Mouse (Mus musculus) adrenal gland, postnatal 36 days (tissue): ENCODE measurements around the gene Cog7. TPM values are rescaled to one million over a fixed set of nuclear protein-coding genes. Genes with fewer than 3 reads are reported as not detected.

Source experiments
- DNase-seq, 2 experiments: peaks; one replicate each; pipeline ENCODE4 v3.0.0; 2021; ENCODE audit warnings: mixed read lengths in 1 of 2
- long read RNA-seq, 2 experiments: library from polyadenylated mRNA; stranded (forward); transcript quantifications; one replicate each; pipeline ENCODE4 v2.0.0; 2021; ENCODE audit warnings: borderline sequencing depth in 2 of 2
- total RNA-seq, 2 experiments: library from RNA; stranded (reverse); gene quantifications; 2 replicates each; pipeline ENCODE4 v1.2.3; 2021

The Cog7 gene
- total RNA-seq: 10 to 100 TPM; 27.0 to 31.6 TPM
- long read RNA-seq, experiment 1, transcript Cog7-201 (17 exons, 2,902 nt): major isoform, 12 of 30 reads
- long read RNA-seq, experiment 1, partial matches to known transcripts: 12 of 30 reads
- long read RNA-seq, experiment 1, other reads (novel, unspliced or antisense): 6 of 30 reads
- long read RNA-seq, experiment 2, transcript Cog7-201 (17 exons, 2,902 nt): major isoform, 10 of 14 reads
- long read RNA-seq, experiment 2, partial matches to known transcripts: 1 of 14 reads
- long read RNA-seq, experiment 2, other reads (novel, unspliced or antisense): 3 of 14 reads

- DNase-seq: peak; percentile 92 to 93
Observed at GRCm38 (mm10) chr7:121981307-121981871, at the start of gene Cog7. Gene Cog7 (minus strand): TSS chr7:121981711.

DNA sequence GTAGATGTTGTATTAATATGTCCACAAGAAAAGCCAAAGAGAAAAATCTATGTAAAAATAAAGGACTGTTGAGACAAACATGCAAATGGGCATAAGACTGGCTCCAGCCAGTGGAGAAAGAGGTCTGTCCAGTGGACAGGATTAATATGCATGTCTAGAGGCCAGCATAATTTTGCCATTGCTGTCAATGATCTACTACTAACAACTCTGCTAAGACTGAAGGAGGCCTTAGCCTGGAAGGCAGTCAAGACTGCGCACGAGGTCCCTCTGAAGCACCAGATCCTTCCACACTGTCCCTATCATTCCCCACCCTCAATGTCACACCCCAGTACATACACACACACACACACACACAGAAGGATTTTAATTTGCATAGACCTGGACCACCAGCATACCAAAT, 40.6 kb upstream of the Cog7 start:
- no peak for DNase-seq

- peak; percentile 91 to 92 for DNase-seq
Observed at GRCm38 (mm10) chr7:122020667-122021354, 39.3 kb upstream of the Cog7 start, which contains the start of gene Gga2. Gene Gga2 (minus strand): TSS chr7:122021222.

GRCm38 (mm10) chr7:122020273-122020666, 38.8 kb upstream of the Cog7 start:
- DNase-seq: no peak

DNA sequence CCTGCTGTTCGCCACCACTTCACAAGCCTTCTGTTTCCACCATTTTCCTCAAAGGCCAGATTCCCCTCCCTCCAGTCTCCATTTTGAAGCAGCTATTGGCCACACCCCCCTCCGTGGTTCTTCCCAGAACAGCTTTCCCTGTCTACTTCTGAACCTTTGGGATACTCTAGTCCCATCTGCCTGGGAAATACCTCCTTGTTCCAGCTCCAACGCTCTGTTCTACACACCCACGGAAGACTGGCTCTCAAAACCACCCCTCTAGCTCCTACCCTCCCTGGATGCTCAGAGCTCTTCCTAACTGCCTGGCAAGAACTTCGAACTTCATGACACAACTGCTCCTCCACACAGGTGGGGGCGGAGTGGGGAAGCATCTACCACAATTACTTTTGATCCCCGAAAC, 37.5 kb upstream of the Cog7 start:
- DNase-seq: no peak

DNA sequence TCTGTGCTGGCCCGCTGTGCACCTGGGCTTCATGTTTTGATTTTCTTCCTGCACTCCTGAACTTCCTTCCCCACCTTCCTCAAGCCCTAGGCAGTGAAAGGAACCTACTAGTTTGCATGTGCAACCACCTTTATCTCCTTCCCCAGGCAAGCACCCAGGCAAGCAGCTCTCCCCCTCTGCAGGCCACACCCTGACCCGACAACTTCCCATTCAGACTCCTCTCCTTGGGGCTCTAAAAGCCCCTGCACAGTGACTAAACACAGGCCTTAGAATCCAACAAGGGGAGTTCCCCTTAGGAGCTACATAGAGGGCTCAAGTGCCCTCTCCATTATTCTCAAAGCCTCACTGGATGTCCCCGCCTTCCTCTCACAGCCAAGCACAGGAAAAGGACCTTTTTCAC, 36.7 kb upstream of the Cog7 start:
- no peak for DNase-seq

DNA sequence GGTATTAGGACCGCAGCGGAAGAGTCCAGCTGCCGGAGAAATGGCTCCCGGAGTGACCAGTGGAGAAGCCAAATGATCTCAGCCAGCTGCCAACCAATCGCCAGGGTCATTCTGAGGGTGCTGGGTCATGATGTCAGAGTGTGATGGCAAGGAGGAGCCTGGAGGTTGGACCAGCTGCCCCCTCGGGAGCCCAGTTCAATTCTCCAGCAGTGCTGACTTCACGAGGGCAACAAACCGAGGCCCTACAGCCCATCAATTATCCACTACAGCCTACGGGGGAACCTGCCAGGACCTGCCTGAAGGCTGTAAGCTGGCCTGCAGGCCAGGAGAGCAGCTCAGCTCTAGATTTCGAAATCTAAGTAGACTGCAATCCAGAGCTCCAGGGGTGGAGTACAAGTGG, 34.2 kb upstream of the Cog7 start:
- DNase-seq: peak; percentile 48 to 49

- DNase-seq: peak; percentile 70 to 75
Observed at GRCm38 (mm10) chr7:122015105-122015504, 33.6 kb upstream of the Cog7 start.

- no peak for DNase-seq
Observed at GRCm38 (mm10) chr7:122012949-122013348, 31.4 kb upstream of the Cog7 start.

GRCm38 (mm10) chr7:122012370-122012769, 30.9 kb upstream of the Cog7 start:
- DNase-seq: no peak

GRCm38 (mm10) chr7:122000396-122000795, 18.9 kb upstream of the Cog7 start:
- no peak for DNase-seq

DNA sequence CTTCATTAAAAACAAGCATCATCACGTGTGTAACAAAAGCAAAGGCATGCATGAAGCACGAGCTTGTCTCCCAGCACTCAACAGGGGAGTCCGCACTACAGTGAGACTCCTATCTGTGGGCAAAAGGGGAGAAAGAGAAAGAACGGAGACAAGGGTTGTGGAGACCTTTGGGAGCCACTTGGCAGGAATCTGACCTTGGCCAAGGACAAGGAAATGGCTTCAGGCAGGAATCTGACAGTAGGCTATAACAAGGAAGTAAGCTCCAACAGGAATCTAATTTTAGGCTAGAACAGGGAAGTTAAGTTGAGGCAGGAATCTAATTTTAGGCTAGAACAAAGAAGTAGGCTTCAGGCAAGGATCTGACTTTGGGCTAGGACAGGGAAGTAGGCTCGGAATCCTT, 14.4 kb upstream of the Cog7 start:
- no peak for DNase-seq

DNA sequence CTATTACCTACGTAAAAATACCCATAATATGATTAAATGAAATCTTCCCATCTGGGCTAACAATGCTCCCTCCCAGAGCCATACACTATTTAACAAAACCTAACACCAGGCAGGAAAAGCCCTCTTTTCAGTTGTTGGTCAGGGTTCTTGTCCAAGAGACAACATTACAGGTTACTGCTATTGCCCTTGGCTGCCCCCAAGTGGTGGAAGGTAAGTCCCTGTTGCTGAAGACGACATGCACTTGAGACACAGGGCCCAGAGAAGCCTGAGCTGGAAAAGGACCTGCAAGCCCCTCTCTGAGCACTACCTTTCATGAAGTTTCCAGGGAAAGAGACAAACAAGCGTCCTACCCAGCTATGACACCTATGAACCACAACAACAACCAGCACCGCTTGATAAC, 6.5 kb downstream of the Cog7 start:
- DNase-seq: peak; percentile 52 to 73

DNA sequence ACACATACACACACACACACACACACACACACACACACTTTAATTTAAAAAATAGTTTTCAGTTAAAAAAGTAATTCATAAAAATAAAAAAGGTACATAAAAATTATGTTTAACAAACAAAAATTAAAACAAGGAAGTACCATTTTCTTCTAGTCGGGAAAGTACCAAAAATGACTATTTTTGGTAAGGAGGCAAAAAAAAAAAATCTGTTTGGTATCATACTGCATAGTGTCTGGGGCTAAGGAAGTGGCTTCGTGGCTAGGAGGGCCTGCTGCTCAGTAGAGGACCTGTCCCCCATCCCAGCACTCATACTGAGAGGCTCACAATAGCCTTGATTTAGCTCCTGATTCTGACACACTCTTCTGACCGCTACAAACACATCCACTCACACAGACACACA, 9.8 kb downstream of the Cog7 start:
- no peak for DNase-seq

GRCm38 (mm10) chr7:121970250-121970649, 11.3 kb downstream of the Cog7 start:
- no peak for DNase-seq

DNA sequence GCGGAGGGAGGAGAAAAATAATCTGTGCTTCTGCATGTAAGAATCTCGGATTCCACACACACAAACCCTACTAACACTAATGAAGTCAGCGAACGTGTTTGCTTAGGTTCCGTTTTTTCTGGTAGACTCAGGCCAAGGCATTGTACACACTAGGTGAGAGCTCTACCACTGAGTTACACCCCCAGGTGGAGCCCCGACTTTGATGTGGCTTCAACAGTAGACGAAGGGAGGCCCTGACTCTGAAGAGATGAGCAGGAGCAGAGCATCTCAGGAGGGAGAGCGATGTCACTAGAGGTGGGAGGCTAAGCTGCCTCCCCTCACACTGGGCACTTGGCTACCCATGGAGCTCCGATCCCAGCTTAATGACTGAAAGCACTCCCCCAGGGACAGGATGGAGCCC, 12.7 kb downstream of the Cog7 start:
- no peak for DNase-seq

DNA sequence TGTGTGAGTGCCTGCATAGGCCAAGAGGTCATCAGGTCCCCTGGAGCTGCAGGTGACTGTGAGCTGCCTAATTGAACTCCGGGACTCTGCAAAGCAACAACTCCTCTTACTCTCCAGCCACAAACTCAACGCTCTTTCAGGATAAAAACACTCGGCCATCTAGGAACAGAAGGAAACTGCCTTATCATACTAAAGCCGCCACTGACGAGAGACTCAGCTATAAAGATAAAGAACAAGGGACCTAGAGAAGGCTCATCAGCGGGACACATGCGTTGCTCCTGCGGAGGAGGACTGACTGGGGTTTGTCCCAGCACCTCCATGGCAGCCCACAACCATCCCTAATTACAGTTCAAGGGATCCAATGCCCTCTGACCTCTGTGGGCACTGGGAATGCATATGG, 13.3 kb downstream of the Cog7 start:
- DNase-seq: no peak

DNA sequence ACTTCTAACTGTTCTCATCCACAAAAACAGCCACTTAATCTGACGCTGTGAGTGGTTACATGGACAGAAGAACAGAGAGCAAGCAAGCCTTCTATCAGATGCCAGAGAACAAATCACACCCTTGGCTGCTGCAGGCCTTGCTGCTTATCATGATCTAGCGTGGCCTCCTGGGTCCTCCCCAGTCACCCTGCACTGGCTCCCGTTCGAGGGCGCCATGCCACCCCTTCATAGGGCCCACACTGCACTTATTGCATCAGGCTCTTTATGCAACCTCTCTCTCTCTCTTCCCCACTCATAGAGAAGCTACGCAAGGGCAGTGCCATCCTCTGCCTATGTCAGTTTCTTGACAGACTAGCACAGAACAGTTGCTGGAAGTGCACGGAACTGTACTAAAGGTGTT, 15.3 kb downstream of the Cog7 start:
- peak in 1 of 2 experiments; percentile 30 for DNase-seq

GRCm38 (mm10) chr7:121963883-121964398, 17.6 kb downstream of the Cog7 start:
- peak; percentile 12 to 38 for DNase-seq

DNA sequence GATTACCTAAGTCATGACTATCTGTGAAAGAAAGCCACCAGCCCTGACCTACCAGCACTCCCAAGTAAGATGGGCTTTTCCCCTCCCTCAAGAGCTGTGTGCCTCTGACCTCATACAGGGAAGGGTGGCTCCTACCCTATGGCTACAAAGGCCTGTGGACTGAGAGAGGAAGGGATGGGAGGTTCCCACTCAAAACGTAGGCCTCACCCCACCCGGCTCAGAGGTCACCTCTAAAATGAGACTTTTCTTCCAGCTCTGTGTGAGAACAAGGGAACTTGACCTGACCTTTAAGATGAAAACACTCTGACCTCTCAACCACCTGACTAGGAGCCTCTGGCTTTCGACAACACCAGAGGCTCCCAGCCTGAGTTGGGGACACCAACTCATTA, 18.9 kb downstream of the Cog7 start:
- DNase-seq: no peak

DNA sequence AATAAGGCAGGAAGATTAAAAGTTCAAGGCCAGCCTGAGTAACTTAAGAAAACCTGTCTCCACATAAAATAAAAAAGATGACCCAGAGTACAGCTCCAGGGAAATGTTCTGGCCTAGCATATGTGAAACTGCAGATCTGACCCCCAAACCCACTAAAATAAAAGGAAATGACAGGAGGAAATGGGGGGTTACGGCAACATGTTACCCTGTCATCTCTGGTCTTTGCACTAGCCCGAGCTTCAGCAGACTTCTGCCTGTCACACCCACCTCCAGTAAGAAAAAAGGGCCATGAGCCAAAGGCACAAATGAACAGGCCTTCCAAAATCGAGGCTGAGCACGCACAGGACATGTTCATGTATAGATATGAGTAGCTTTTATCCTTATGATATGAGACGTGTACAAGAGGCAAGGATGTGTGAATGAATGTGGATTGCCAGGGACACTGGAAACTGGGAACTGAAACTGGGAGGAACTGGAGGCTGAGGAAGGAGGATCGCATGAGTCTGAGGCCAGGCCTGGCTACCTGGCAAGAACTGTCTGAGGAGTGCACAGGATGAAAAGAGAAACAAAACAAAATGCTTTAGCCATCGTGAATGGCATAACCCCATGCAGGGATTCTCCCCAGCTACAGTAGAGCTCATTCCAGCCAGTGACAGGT, 19.5 kb downstream of the Cog7 start:
- DNase-seq: no peak

GRCm38 (mm10) chr7:121955802-121956201, 25.7 kb downstream of the Cog7 start:
- no peak for DNase-seq
